ENCODE assay signal across 11 mouse cellular contexts in the genomic region with DNA sequence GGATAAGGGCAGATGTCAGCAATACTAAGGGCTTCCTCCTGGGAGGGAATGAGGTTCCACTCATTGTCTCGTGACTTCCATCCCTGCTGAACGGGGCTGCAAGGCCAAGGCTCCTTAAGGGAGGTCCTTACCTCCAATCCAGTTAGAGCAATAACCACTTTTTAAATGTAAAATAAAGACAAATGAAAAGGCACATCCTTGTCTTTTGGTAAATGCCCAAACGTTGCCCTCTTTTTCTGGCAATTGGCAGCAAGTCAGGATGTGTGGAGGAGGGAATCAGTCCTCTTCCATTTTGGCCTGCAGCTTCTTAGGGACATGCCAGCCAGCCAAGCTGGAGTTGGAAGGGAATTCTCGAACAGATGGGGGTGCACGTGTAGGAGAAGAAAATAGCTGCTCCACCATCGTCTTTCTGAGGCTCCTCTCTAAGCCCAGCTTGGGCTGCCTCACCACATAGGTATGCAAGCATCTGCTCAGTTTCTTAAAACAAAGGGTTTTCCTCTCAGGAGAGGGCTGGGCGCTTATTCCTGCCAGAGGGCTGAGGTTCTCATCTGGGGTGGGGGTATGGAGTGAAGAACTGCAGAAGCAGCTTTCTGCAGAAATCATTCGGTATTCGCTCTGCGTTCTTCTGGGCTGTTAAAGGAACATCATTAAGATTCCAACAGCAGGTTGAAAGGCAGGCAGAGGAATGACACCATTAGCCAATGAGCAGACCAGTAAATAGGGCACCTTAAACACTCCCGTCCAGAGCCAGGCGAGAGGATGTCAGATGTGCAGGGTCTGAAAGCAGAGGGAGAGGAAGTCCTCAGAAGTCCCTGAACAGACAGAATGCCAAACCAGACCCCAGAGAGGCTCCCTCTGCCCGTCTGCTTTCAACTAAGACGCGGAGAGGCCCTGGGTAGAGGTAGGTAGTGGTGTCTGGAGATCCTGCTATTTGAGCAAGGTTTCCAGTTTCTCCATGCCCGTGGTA. TPM values are rescaled to one million over a fixed set of nuclear protein-coding genes. Genes with fewer than 3 reads are reported as not detected.
DNase-seq lines count a peak whose midpoint lies in the region; ATAC-seq lines count a peak whose summit lies in the region.
"Had no signal": no experiment of that assay in that cellular context is flagged by ENCODE, and none has a peak within 500 bp of the region (broad histone marks: within the 10 kb centered on the region; RNA-seq: fewer than 3 reads in every experiment).

No protein-coding gene starts in this region.

- peak; percentile 87 to 88 for DNase-seq in layer of hippocampus, adult 18-20 months (ENCODE audit: low spot score in 2 of 2)
- DNase-seq in layer of hippocampus, postnatal 25 days (ENCODE audit: extremely low spot score in 1 of 2, low spot score in 1 of 2): no peak
- peak; percentile 72 to 79 for DNase-seq in frontal cortex, postnatal 10 days (ENCODE audit: low spot score in 2 of 2)
- DNase-seq in telencephalon, adult 2 months (ENCODE audit: low read depth, low spot score): peak; percentile 95
- no peak for DNase-seq in urinary bladder, postnatal 4 days (ENCODE audit: low spot score in 2 of 2)

- H3K27ac ChIP-seq in limb, embryonic 13.5 days: peak overlapping the region; percentile 83
- H3K27ac ChIP-seq in liver, embryonic 12.5 days: no peak overlapping the region

- H3K27me3 ChIP-seq in limb, embryonic 13.5 days: 0 out of 2 replicates have a peak, but pooled peaks cover under 1% of the 10 kb centered on the region
- no peaks in the 10 kb centered on the region for H3K27me3 ChIP-seq in liver, embryonic 12.5 days (replicated peaks)

- WGBS in limb, embryonic 13.5 days: 39% methylated on average over 16 of the region's 16 CpGs
- WGBS in liver, embryonic 12.5 days (ENCODE audit: insufficient replicate concordance): 66% methylated on average over 16 of the region's 16 CpGs

- H3K9ac ChIP-seq in limb, embryonic 13.5 days: peak overlapping the region; percentile 45; the same call in 1 of the 2 replicates
- H3K9ac ChIP-seq in liver, embryonic 12.5 days: no peak overlapping the region

- no peaks in the 10 kb centered on the region for H3K9me3 ChIP-seq in limb, embryonic 13.5 days
- no peaks in the 10 kb centered on the region for H3K9me3 ChIP-seq in liver, embryonic 12.5 days (replicated peaks)
- H3K9me3 ChIP-seq: G1E had no signal

- peaks cover 34% of the 10 kb centered on the region for H3K4me1 ChIP-seq in limb, embryonic 13.5 days
- peaks cover 48% of the 10 kb centered on the region for H3K4me1 ChIP-seq in liver, embryonic 12.5 days

- peak overlapping the region; percentile 16; the same call in 1 of the 2 replicates for H3K4me2 ChIP-seq in limb, embryonic 13.5 days (replicated peaks)
- H3K4me2 ChIP-seq in liver, embryonic 12.5 days: no peak overlapping the region

- H3K36me3 ChIP-seq in limb, embryonic 13.5 days: peaks cover 43% of the 10 kb centered on the region
- peaks cover 14% of the 10 kb centered on the region for H3K36me3 ChIP-seq in liver, embryonic 12.5 days

- H3K4me3 ChIP-seq in limb, embryonic 13.5 days: no peak overlapping the region
- H3K4me3 ChIP-seq in liver, embryonic 12.5 days: no peak overlapping the region

- ATAC-seq in limb, embryonic 13.5 days (ENCODE audit: low FRiP score, low read depth): peak; percentile 80
- no peak for ATAC-seq in liver, embryonic 12.5 days
- ATAC-seq in megakaryocyte, adult 5-6 weeks (ENCODE audit: poor library complexity, severe bottlenecking): no peak

RNA-seq across cellular contexts. Expression of gene Fndc5, which starts 7.9 kb away (rescaled TPM):
- total RNA-seq in layer of hippocampus, adult 18-20 months (2021): 10 to 100 TPM; 75.5 to 84.2 TPM
- 10 to 100 TPM; 85.1 to 86.0 TPM for total RNA-seq in layer of hippocampus, postnatal 25 days (2021)
- polyA plus RNA-seq in limb, embryonic 13.5 days (2015; fragmentation: Nextera tagmentation; extraction: Ambion mirVana): 20.0 and 21.3 TPM in 2 replicates
- polyA plus RNA-seq in liver, embryonic 12.5 days (2016; fragmentation: Nextera tagmentation; extraction: Ambion mirVana): 1.3 and 1.8 TPM in 2 replicates
- 0.07 TPM in 2 replicates for total RNA-seq in megakaryocyte, adult 5-6 weeks (2015)
- total RNA-seq in megakaryocyte, adult 5-6 weeks (2017): not detected in 2 replicates
- total RNA-seq: neutrophil, adult 5-6 weeks had no signal

RNA-seq across cellular contexts. Expression of gene Hpca, which starts 22.8 kb away (rescaled TPM):
- 1,000 to 10,000 TPM; 2,309 to 2,704 TPM for total RNA-seq in layer of hippocampus, adult 18-20 months (2021)
- 1,000 to 10,000 TPM; 2,567 to 2,613 TPM for total RNA-seq in layer of hippocampus, postnatal 25 days (2021)
- polyA plus RNA-seq in limb, embryonic 13.5 days (2015; fragmentation: Nextera tagmentation; extraction: Ambion mirVana): 1.2 and 1.3 TPM in 2 replicates
- 1.9 and 2.3 TPM in 2 replicates for polyA plus RNA-seq in liver, embryonic 12.5 days (2016; fragmentation: Nextera tagmentation; extraction: Ambion mirVana)
- not detected in 2 replicates for total RNA-seq in megakaryocyte, adult 5-6 weeks (2015)
- total RNA-seq in megakaryocyte, adult 5-6 weeks (2017): not detected in 2 replicates
- total RNA-seq: G1E; neutrophil, adult 5-6 weeks had no signal
- polyA plus RNA-seq: G1E had no signal

RNA-seq across cellular contexts. Expression of gene Tmem54, which starts 39.3 kb away (rescaled TPM):
- not detected for total RNA-seq in layer of hippocampus, adult 18-20 months (2021)
- not detected for total RNA-seq in layer of hippocampus, postnatal 25 days (2021)
- 5.0 and 5.6 TPM in 2 replicates for polyA plus RNA-seq in limb, embryonic 13.5 days (2015; fragmentation: Nextera tagmentation; extraction: Ambion mirVana)
- polyA plus RNA-seq in liver, embryonic 12.5 days (2016; fragmentation: Nextera tagmentation; extraction: Ambion mirVana): 1.9 and 2.0 TPM in 2 replicates
- not detected in 2 replicates for total RNA-seq in megakaryocyte, adult 5-6 weeks (2015)
- total RNA-seq in megakaryocyte, adult 5-6 weeks (2017): not detected in 2 replicates
- total RNA-seq: G1E; neutrophil, adult 5-6 weeks had no signal
- polyA plus RNA-seq: G1E; heart, postnatal 0 days had no signal

RNA-seq across cellular contexts. Expression of gene S100pbp, which starts 44.8 kb away (rescaled TPM):
- 10 to 100 TPM; 32.6 to 35.4 TPM for total RNA-seq in layer of hippocampus, adult 18-20 months (2021)
- total RNA-seq in layer of hippocampus, postnatal 25 days (2021): 10 to 100 TPM; 32.5 to 35.2 TPM
- 25.6 and 30.1 TPM in 2 replicates for polyA plus RNA-seq in limb, embryonic 13.5 days (2015; fragmentation: Nextera tagmentation; extraction: Ambion mirVana)
- polyA plus RNA-seq in liver, embryonic 12.5 days (2016; fragmentation: Nextera tagmentation; extraction: Ambion mirVana): 10.9 and 12.1 TPM in 2 replicates
- 28.3 and 37.5 TPM in 2 replicates for total RNA-seq in megakaryocyte, adult 5-6 weeks (2015)
- 14.1 and 22.2 TPM in 2 replicates for total RNA-seq in megakaryocyte, adult 5-6 weeks (2017)

RNA-seq across cellular contexts. Expression of gene Yars, which starts 44.9 kb away (rescaled TPM):
- 10 to 100 TPM; 78.5 to 81.1 TPM for total RNA-seq in layer of hippocampus, adult 18-20 months (2021)
- total RNA-seq in layer of hippocampus, postnatal 25 days (2021): 10 to 100 TPM; 85.0 to 85.9 TPM
- polyA plus RNA-seq in limb, embryonic 13.5 days (2015; fragmentation: Nextera tagmentation; extraction: Ambion mirVana): 79.1 and 80.4 TPM in 2 replicates
- polyA plus RNA-seq in liver, embryonic 12.5 days (2016; fragmentation: Nextera tagmentation; extraction: Ambion mirVana): 92.4 and 92.9 TPM in 2 replicates
- 9.4 and 12.5 TPM in 2 replicates for total RNA-seq in megakaryocyte, adult 5-6 weeks (2015)
- 20.0 and 26.1 TPM in 2 replicates for total RNA-seq in megakaryocyte, adult 5-6 weeks (2017)

Comparison
In these comparisons a context has a peak if more than half of its experiments do, and no peak if none do; other contexts are left out.
1. DNase-seq: peak in layer of hippocampus, adult 18-20 months (2 of 2), frontal cortex, postnatal 10 days (2 of 2) and telencephalon, adult 2 months (single experiment); none in layer of hippocampus, postnatal 25 days (0 of 2) and urinary bladder, postnatal 4 days (0 of 2).
2. RNA of gene Fndc5, which starts 7.9 kb away (total RNA-seq): 85.1 to 86.0 TPM in layer of hippocampus, postnatal 25 days and 75.5 to 84.2 TPM in layer of hippocampus, adult 18-20 months; 0.07 TPM in megakaryocyte, adult 5-6 weeks; every median in the first group is over 10 times any median in the second.
3. RNA of gene Hpca, which starts 22.8 kb away (total RNA-seq): 2,309 to 2,704 TPM in layer of hippocampus, adult 18-20 months and 2,567 to 2,613 TPM in layer of hippocampus, postnatal 25 days; not detected in megakaryocyte, adult 5-6 weeks; every median in the first group is over 1,000 times any median in the second.